ENCODE assay signal across 1 mouse cellular context in genomic region chr17:45572103-45573086, GRCm38 (mm10).
TF ChIP-seq lines count a peak whose summit lies in the region.

No protein-coding gene starts in this region.

TF ChIP-seq in CH12.LX, 34 proteins besides CTCF, POLR2A, EP300 and RAD21:
- TF ChIP-seq ZMIZ1 (IDR thresholded peaks at IDR 0.05; ENCODE audit: low read depth, low read length) (no peak; the same call in 1 of the 2 replicates), SMC3 (IDR thresholded peaks at IDR 0.05; ENCODE audit: low read depth, low read length) (no peak), CHD1 (IDR thresholded peaks at IDR 0.05; ENCODE audit: low read depth, low read length) (peak; percentile 50; the same call in 1 of the 2 replicates), HCFC1 (IDR thresholded peaks at IDR 0.05; ENCODE audit: low read depth, low read length) (peak; percentile 62; the same call in 1 of the 2 replicates), TBP (conservative IDR thresholded peaks at IDR 0.05; ENCODE audit: low read depth, low read length) (no peak), ETS1 (conservative IDR thresholded peaks at IDR 0.05; ENCODE audit: low read depth, low read length) (no peak; the same call in 1 of the 2 replicates), MYC (IDR thresholded peaks at IDR 0.05; ENCODE audit: low read depth, low read length) (peak; percentile 33), ELF1 (IDR thresholded peaks at IDR 0.05; ENCODE audit: low read depth, low read length) (peak; percentile 76), PAX5 (IDR thresholded peaks at IDR 0.05; ENCODE audit: low read length) (no peak), USF2 (conservative IDR thresholded peaks at IDR 0.05; ENCODE audit: low read depth, low read length) (no peak), E2F4 (IDR thresholded peaks at IDR 0.05; ENCODE audit: insufficient replicate concordance, low read depth, low read length) (no peak), SIN3A (IDR thresholded peaks at IDR 0.05; ENCODE audit: low read length) (peak; percentile 90), GABPA (IDR thresholded peaks at IDR 0.05; ENCODE audit: insufficient replicate concordance, low read depth, low read length) (no peak), KAT2A (IDR thresholded peaks at IDR 0.05; ENCODE audit: insufficient replicate concordance, low read length) (no peak), MEF2A (IDR thresholded peaks at IDR 0.05; ENCODE audit: borderline replicate concordance, low read depth, low read length) (no peak; the same call in 1 of the 2 replicates), RCOR1 (conservative IDR thresholded peaks at IDR 0.05; ENCODE audit: low read depth, low read length) (no peak), MAZ (IDR thresholded peaks at IDR 0.05; ENCODE audit: low read depth, low read length) (0 out of 2 replicates have a peak, but pooled peaks have one; percentile 51), POLR2AphosphoS2 (IDR thresholded peaks at IDR 0.05; ENCODE audit: low read depth, low read length) (peak; percentile 21; the same call in 1 of the 2 replicates), MXI1 (IDR thresholded peaks at IDR 0.05; ENCODE audit: low read depth, low read length) (peak; percentile 92; the same call in 1 of the 2 replicates), IRF4 (IDR thresholded peaks at IDR 0.05; ENCODE audit: low read depth, low read length) (peak; percentile 12; the same call in 1 of the 2 replicates), NELFE (IDR thresholded peaks at IDR 0.05; ENCODE audit: low read depth, low read length) (no peak), ZC3H11A (IDR thresholded peaks at IDR 0.05; ENCODE audit: low read depth, low read length) (no peak), UBTF (IDR thresholded peaks at IDR 0.05; ENCODE audit: low read depth, low read length) (peak; percentile 77), BHLHE40 (IDR thresholded peaks at IDR 0.05; ENCODE audit: low read depth, low read length) (no peak), MAFK (IDR thresholded peaks at IDR 0.05; ENCODE audit: insufficient replicate concordance, low read length) (no peak), JUND (conservative IDR thresholded peaks at IDR 0.05; ENCODE audit: low read depth, low read length) (no peak), TCF12 (IDR thresholded peaks at IDR 0.05; ENCODE audit: low read depth, low read length) (no peak), MAX (IDR thresholded peaks at IDR 0.05; ENCODE audit: low read length) (no peak; the same call in 1 of the 2 replicates), NRF1 (IDR thresholded peaks at IDR 0.05; ENCODE audit: low read depth, low read length) (peak; percentile 71), USF1 (IDR thresholded peaks at IDR 0.05; ENCODE audit: low read depth, low read length) (no peak), ZKSCAN1 (IDR thresholded peaks at IDR 0.05; ENCODE audit: borderline replicate concordance, low read depth, low read length) (no peak)
